10 mouse cellular contexts compared by ENCODE assay signal in the genomic region with DNA sequence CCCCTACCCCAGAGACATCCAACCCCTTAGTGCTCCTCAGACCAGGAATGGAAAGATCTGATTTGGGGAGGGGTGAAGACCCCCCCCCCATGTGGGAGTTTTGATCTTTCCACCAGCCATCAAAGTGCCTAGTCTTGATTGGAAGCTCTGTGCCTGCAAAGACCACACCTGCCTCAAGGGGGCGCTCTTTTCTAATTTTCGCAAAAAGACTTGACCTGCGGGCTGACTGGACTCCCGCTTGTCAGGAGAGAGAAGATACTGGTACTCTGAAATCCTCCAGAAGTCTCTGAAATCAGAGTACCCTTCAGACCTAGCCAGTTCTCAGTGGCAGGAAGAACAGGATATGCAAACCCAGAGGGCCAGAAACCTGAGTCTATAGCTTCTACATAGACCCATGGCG. TPM values are rescaled to one million over a fixed set of nuclear protein-coding genes. Genes with fewer than 3 reads are reported as not detected.
DNase-seq lines count a peak whose midpoint lies in the region; ATAC-seq and TF ChIP-seq lines count a peak whose summit lies in the region.
"Had no signal": no experiment of that assay in that cellular context is flagged by ENCODE, and none has a peak within 500 bp of the region (broad histone marks: within the 10 kb centered on the region; RNA-seq: fewer than 3 reads in every experiment).

No protein-coding gene starts in this region.

- no peak overlapping the region for H3K4me2 ChIP-seq in kidney, embryonic 16.5 days (replicated peaks; ENCODE audit: low read depth, low read length)
- H3K4me2 ChIP-seq in midbrain, postnatal 0 days (ENCODE audit: low read depth, low read length, poor library complexity, severe bottlenecking), result no peak overlapping the region
- H3K4me2 ChIP-seq: liver, embryonic 13.5 days had no signal

- 11% methylated on average over 5 of the region's 5 CpGs for WGBS in kidney, embryonic 16.5 days
- 16% methylated on average over 5 of the region's 5 CpGs for WGBS in midbrain, postnatal 0 days

- peaks cover 19% of the 10 kb centered on the region for H3K27me3 ChIP-seq in kidney, embryonic 16.5 days (ENCODE audit: insufficient read depth, low read length)
- no peaks in the 10 kb centered on the region for H3K27me3 ChIP-seq in midbrain, postnatal 0 days (ENCODE audit: insufficient read depth, low read length)

- no peaks in the 10 kb centered on the region for H3K9me3 ChIP-seq in kidney, embryonic 16.5 days (ENCODE audit: low read length)
- H3K9me3 ChIP-seq in midbrain, postnatal 0 days (ENCODE audit: low read length), result no peaks in the 10 kb centered on the region
- H3K9me3 ChIP-seq: embryonic facial prominence, embryonic 13.5 days; liver, embryonic 13.5 days had no signal

- no peaks in the 10 kb centered on the region for H3K36me3 ChIP-seq in kidney, embryonic 16.5 days (ENCODE audit: insufficient read depth, low read length)
- no peaks in the 10 kb centered on the region for H3K36me3 ChIP-seq in midbrain, postnatal 0 days (ENCODE audit: insufficient read depth, low read length)
- H3K36me3 ChIP-seq: embryonic facial prominence, embryonic 13.5 days; liver, embryonic 13.5 days had no signal

- H3K4me3 ChIP-seq in kidney, embryonic 16.5 days (ENCODE audit: low read length), result no peak overlapping the region
- no peak overlapping the region for H3K4me3 ChIP-seq in midbrain, postnatal 0 days (ENCODE audit: low read depth, low read length)
- H3K4me3 ChIP-seq: embryonic facial prominence, embryonic 13.5 days; liver, embryonic 13.5 days had no signal

- ATAC-seq in kidney, embryonic 16.5 days (ENCODE audit: low FRiP score, low TSS enrichment), result no peak
- no peak for ATAC-seq in midbrain, postnatal 0 days (ENCODE audit: low FRiP score)

- peaks cover 27% of the 10 kb centered on the region for H3K4me1 ChIP-seq in kidney, embryonic 16.5 days (ENCODE audit: insufficient read depth, low read length)
- H3K4me1 ChIP-seq in midbrain, postnatal 0 days (ENCODE audit: insufficient read depth, low read length), result peaks cover 7% of the 10 kb centered on the region

- peak; percentile 70 for TF ChIP-seq CTCF in midbrain, postnatal 0 days (IDR thresholded peaks at IDR 0.05)

- DNase-seq in kidney, adult 8-10 months, result peak; percentile 27 to 58
- peak; percentile 28 for DNase-seq in MN1 (ENCODE audit: low spot score)
- peak; percentile 39 for DNase-seq in cerebellum, adult 9-11 months
- peak; percentile 51 to 54 for DNase-seq in frontal cortex, postnatal 25 days (ENCODE audit: low spot score in 2 of 2)
- peak; percentile 74 to 81 for DNase-seq in layer of hippocampus, postnatal 14 days (ENCODE audit: low spot score in 2 of 2)
- peak; percentile 60 for DNase-seq in midbrain, postnatal 0 days (ENCODE audit: low spot score)
- peak; percentile 42 for DNase-seq in thymus, postnatal 14 days
- DNase-seq: liver, embryonic 13.5 days had no signal

- no peak overlapping the region for H3K9ac ChIP-seq in kidney, embryonic 16.5 days (replicated peaks; ENCODE audit: low read length)
- H3K9ac ChIP-seq in midbrain, postnatal 0 days (replicated peaks; ENCODE audit: low read length, poor library complexity, severe bottlenecking), result no peak overlapping the region
- H3K9ac ChIP-seq: embryonic facial prominence, embryonic 13.5 days; liver, embryonic 13.5 days had no signal

- no peak overlapping the region for H3K27ac ChIP-seq in kidney, embryonic 16.5 days (ENCODE audit: low read length)
- H3K27ac ChIP-seq in midbrain, postnatal 0 days (ENCODE audit: low read depth, low read length), result no peak overlapping the region
- H3K27ac ChIP-seq: embryonic facial prominence, embryonic 13.5 days; liver, embryonic 13.5 days had no signal

RNA-seq across cellular contexts. Expression of gene Rhcg, which starts 40.8 kb away (rescaled TPM):
- 54.3 and 68.2 TPM in 2 replicates for polyA plus RNA-seq in kidney, embryonic 16.5 days (2015; fragmentation: Nextera tagmentation; extraction: Ambion mirVana)
- total RNA-seq in layer of hippocampus, postnatal 14 days (2021), result 1 to 10 TPM; 1.1 to 2.2 TPM
- 2.2 and 2.6 TPM in 2 replicates for total RNA-seq in midbrain, postnatal 0 days (2014; rRNA removed)
- polyA plus RNA-seq in midbrain, postnatal 0 days (2015; fragmentation: Nextera tagmentation; extraction: Ambion mirVana), result 4.3 and 4.8 TPM in 2 replicates
